Mouse (Mus musculus) liver, postnatal 0 days (tissue): Measurements from ENCODE around the gene Mto1.

Experiments used
- CTCF ChIP-seq: sonication (generic); IDR thresholded peaks from 2 replicates; pipeline ENCODE4 v1.5.1; 2016; ENCODE audit warnings: antibody characterized with exemption, low read depth
- EP300 ChIP-seq: IDR thresholded peaks from 2 replicates; pipeline ENCODE4 v1.6.1; 2016; ENCODE audit warnings: antibody characterized with exemption, low read depth, mild to moderate bottlenecking

DNA sequence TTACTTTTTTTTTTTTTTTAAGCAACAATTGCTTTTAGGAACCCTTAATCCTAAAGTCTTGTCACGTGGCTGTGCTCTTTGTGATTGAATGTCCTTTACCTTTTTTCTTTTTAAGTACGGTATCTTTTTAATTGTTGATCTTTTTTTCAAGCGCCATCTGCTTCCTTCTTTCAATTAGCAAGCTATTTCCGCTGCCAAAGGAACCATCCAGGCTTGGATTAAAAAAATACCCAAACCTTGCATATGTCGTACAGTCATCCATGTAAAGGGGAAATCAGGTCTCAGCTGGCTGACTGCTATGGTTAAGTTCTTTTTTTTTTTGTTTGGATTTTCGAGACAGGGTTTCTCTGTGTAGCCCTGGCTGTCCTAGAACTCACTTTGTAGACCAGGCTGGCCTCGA lies 45.2 kb downstream of the Mto1 start:
- TF ChIP-seq EP300 (no peak), CTCF (no peak)
